Mouse (Mus musculus) E14TG2a.4 (cell line): Measurements from ENCODE around the gene Izumo4.
A peak's percentile ranks its signal among the peaks of the same experiment; 100 is the strongest.

ENCODE experiments used
- CTCF ChIP-seq: conservative IDR thresholded peaks from 2 replicates; pipeline ENCODE4 v1.5.1; 2014; ENCODE audit warnings: low read length
- NANOG ChIP-seq: IDR thresholded peaks from 2 replicates; pipeline ENCODE4 v1.6.1; 2014; ENCODE audit warnings: borderline replicate concordance, low read length, mixed read lengths
- POU5F1 ChIP-seq: IDR thresholded peaks from 2 replicates; pipeline ENCODE4 v1.6.1; 2014; ENCODE audit warnings: low read length, borderline replicate concordance

- TF ChIP-seq CTCF (peak; percentile 38), POU5F1 (no peak), NANOG (no peak)
These were observed 36.7 kb downstream of the Izumo4 start for GRCm38 (mm10) chr10:80738657-80739056.
